Mouse (Mus musculus) ES-Bruce4 (cell line): Measurements from ENCODE around the gene Ppara. TPM values are rescaled to one million over a fixed set of nuclear protein-coding genes. Genes with fewer than 3 reads are reported as not detected.

Experiments
- H3K27ac ChIP-seq: 2 replicates; pipeline ENCODE4 v1.5.1; 2012; ENCODE audit warnings: low read length, inconsistent platforms; ENCODE audit not compliant: insufficient read depth
- H3K27me3 ChIP-seq: 2 replicates; pipeline ENCODE4 v1.6.1; 2012; ENCODE audit warnings: mild to moderate bottlenecking, low read length, inconsistent platforms; ENCODE audit not compliant: control insufficient read depth, poor library complexity, insufficient read depth, severe bottlenecking
- H3K36me3 ChIP-seq: 2 replicates; pipeline ENCODE4 v1.6.1; 2012; ENCODE audit warnings: inconsistent platforms, mild to moderate bottlenecking, low read length, moderate library complexity; ENCODE audit not compliant: control insufficient read depth, poor library complexity, insufficient read depth, severe bottlenecking
- H3K4me1 ChIP-seq: one replicate; pipeline ENCODE4 v1.8.1; 2011; ENCODE audit warnings: low read length; ENCODE audit not compliant: control insufficient read depth, insufficient read depth
- H3K4me3 ChIP-seq: 2 replicates; pipeline ENCODE4 v1.5.1; 2011; ENCODE audit warnings: low read depth, mild to moderate bottlenecking, low read length
- H3K9ac ChIP-seq: 2 replicates; pipeline ENCODE4 v1.6.1; 2012; ENCODE audit warnings: low read depth, mild to moderate bottlenecking, inconsistent platforms; ENCODE audit not compliant: poor library complexity, severe bottlenecking
- H3K9me3 ChIP-seq: replicated peaks from 2 replicates; pipeline ENCODE4 v1.6.1; 2012; ENCODE audit warnings: mild to moderate bottlenecking, low read length, inconsistent platforms; ENCODE audit not compliant: control insufficient read depth, poor library complexity, insufficient read depth, severe bottlenecking
- CTCF ChIP-seq: IDR thresholded peaks from one replicate; pipeline ENCODE4 v1.8.1; 2011; ENCODE audit warnings: low read depth, low read length
- EP300 ChIP-seq: IDR thresholded peaks from 2 replicates; pipeline ENCODE4 v1.6.1; 2011; ENCODE audit warnings: low read depth, low read length; ENCODE audit not compliant: insufficient read depth
- POLR2A ChIP-seq: IDR thresholded peaks from one replicate; pipeline ENCODE4 v1.8.1; 2011; ENCODE audit warnings: low read length; ENCODE audit not compliant: insufficient read depth
- polyA plus RNA-seq: library from polyadenylated mRNA; stranded (reverse); fragments of >200 nt; gene quantifications from 2 replicates; pipeline ENCODE4 v1.2.4, GENCODE M21; 2011; ENCODE audit warnings: low read depth; ENCODE audit not compliant: missing spikeins, insufficient read depth, insufficient read length

Gene Ppara
- polyA plus RNA-seq, 1 experiment, result 0.28 TPM

DNA sequence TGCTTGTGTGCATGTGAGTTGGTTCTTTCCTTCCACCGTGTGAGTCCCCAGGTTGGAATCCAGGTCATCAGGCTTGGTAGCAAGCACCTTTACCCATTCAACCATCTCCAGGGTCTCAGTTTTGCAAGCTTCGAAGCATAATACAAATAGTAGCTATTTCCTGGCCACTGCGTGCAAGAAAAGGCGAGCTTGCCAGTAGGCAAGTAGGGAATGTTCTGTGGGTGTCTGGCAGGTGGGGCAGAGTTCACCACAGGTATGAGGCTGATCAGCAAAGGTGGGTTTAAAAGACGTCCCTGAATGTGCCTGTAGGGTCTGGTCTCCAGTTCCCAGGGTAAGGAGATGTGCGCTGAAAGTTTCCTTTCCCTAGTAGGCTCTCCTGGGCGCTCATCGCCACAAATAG is 635 bp upstream of the Ppara start:
- Histone ChIP-seq H3K36me3 (no peaks in the 10 kb centered on the region), H3K4me1 (no peaks in the 10 kb centered on the region), H3K9me3 (no peaks in the 10 kb centered on the region), H3K27me3 (no peaks in the 10 kb centered on the region), H3K4me3 (no peak overlapping the region), H3K27ac (no peak overlapping the region), H3K9ac (no peak overlapping the region)
- TF ChIP-seq POLR2A (no peak), EP300 (no peak), CTCF (no peak)

DNA sequence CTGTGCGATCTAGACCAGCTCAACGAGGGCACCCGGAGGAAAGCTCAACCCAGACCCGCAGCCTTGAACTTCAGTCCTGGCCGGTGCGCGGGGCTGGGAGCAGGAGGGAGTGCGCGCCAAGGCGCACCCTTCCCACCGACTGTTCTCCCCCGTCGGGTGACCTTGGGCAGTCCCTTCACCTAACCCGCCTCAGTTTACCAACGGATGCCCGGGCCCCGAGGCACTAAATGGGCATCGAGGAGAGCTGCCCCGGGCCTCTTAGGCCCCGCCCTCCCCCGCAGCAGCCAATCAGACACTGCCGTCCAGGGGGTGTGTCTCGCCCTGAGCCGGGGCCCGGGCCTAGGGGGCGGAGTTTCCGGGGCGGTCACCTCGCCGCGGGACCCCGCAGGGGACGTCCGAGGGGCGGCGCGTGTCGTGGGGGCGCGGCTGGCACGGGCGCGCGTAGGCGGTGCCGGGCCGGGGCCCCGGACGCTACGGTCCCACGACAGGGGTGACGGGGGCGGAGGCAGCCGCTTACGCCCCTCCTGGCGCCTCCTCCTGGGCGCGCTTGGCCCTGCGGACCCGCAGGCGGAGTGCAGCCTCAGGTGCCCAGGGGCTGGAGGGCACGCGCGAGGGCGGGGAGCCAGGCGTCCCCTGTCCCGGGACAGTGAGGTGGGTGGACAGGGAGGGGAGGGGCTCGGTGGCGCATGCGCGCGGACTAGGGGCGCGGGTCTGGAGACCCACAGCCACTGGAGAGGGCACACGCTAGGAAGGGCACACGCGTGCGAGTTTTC is 466 bp downstream of the Ppara start:
- no peaks in the 10 kb centered on the region for H3K9me3 ChIP-seq
- no peaks in the 10 kb centered on the region for H3K36me3 ChIP-seq
- TF ChIP-seq CTCF (no peak), POLR2A (no peak), EP300 (no peak)
- H3K27me3 ChIP-seq, result no peaks in the 10 kb centered on the region
- H3K9ac ChIP-seq, result peak overlapping the region; percentile 57
- H3K27ac ChIP-seq, result no peak overlapping the region
- no peaks in the 10 kb centered on the region for H3K4me1 ChIP-seq
- peak overlapping the region; percentile 70 for H3K4me3 ChIP-seq

DNA sequence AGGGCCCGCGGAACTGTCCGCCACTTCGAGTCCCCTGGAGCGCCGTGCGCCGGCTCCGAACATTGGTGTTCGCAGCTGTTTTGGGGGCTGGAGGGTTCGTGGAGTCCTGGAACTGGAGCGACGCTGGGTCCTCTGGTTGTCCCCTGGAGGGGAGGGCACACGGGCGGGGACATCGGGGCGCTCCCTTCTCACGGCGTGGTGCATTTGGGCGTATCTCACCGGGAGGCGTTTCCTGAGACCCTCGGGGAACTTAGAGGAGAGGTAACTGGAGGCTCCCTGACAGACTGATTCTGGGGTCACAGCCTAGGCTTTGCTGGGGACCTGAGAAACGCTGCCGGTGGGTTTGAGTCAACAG is 1.0 kb downstream of the Ppara start:
- no peaks in the 10 kb centered on the region for H3K36me3 ChIP-seq
- TF ChIP-seq EP300 (no peak), CTCF (no peak), POLR2A (no peak)
- no peaks in the 10 kb centered on the region for H3K4me1 ChIP-seq
- no peaks in the 10 kb centered on the region for H3K27me3 ChIP-seq
- H3K9me3 ChIP-seq, result no peaks in the 10 kb centered on the region
- H3K27ac ChIP-seq, result no peak overlapping the region
- peak overlapping the region; percentile 57 for H3K9ac ChIP-seq
- peak overlapping the region; percentile 70 for H3K4me3 ChIP-seq

DNA sequence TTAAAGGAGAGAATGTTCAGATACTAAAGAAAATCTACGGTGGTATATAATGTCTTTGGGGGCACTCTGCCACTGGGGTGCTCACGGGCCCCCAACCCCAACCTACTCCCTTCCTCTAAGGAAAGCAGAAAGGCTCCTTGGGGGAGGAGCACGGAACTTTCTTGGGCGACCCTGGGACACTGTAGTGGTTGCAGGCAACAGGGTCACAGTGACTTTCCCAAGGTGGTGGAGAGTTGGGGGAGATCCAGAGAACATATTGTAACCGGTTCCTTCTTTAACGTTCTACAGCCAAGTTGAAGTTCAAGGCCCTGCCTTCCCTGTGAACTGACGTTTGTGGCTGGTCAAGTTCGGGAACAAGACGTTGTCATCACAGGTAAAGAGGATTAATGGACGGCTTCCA is 1.7 kb downstream of the Ppara start:
- H3K36me3 ChIP-seq, result no peaks in the 10 kb centered on the region
- H3K4me1 ChIP-seq, result no peaks in the 10 kb centered on the region
- no peak overlapping the region for H3K9ac ChIP-seq
- no peak for TF ChIP-seq CTCF
- no peak overlapping the region for H3K4me3 ChIP-seq
- no peak overlapping the region for H3K27ac ChIP-seq
- no peaks in the 10 kb centered on the region for H3K27me3 ChIP-seq
- H3K9me3 ChIP-seq, result no peaks in the 10 kb centered on the region

DNA sequence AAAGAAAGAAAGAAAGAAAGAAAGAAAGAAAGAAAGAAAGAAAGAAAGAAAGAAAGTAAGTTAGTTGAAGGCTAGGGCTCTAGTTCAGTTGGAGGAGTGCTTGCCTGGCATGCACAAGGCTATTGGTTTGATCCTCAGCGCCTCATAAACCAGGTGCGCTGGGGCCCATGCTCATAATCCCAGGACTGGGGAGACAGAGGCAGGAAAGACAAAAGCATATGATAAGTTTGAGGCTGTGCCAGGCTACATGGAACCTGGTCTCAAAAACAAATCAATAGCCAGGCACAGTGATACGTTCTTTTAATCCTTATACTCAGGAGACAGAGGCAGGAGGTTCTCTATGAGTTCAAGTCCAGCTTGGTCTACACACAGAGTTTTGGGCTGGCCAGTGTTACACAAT is 3.6 kb downstream of the Ppara start:
- Histone ChIP-seq H3K27me3 (no peaks in the 10 kb centered on the region), H3K9ac (no peak overlapping the region)
- TF ChIP-seq CTCF (no peak), EP300 (no peak), POLR2A (no peak)

DNA sequence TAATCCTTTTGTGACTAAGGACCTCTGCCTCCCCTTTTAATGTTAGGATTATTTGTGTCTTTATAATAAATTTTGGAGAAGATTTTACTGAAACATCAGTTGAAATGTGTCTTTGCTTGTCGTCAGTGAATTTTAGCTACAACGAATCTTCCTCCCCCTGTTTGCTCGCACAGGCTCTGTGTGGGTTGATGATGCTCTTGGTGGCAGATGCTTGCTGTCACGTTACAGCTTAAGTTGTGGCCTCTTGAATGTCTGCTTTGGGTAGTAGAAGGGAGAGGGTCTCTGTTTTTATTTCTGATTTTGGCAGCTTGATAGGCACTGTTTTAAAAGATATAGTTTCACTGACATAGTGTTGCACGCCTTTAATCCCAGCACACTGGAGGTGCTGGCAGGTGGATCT is 4.2 kb downstream of the Ppara start:
- no peaks in the 10 kb centered on the region for H3K9me3 ChIP-seq
- H3K27ac ChIP-seq, result no peak overlapping the region
- H3K9ac ChIP-seq, result no peak overlapping the region
- H3K4me1 ChIP-seq, result no peaks in the 10 kb centered on the region
- no peaks in the 10 kb centered on the region for H3K27me3 ChIP-seq
- H3K36me3 ChIP-seq, result no peaks in the 10 kb centered on the region
- TF ChIP-seq CTCF (no peak), POLR2A (no peak), EP300 (no peak)
- H3K4me3 ChIP-seq, result no peak overlapping the region

More for the DNA sequence above, 3.6 kb downstream of the Ppara start:
- Histone ChIP-seq H3K9me3 (no peaks in the 10 kb centered on the region), H3K4me1 (no peaks in the 10 kb centered on the region), H3K4me3 (no peak overlapping the region), H3K27ac (no peak overlapping the region), H3K36me3 (no peaks in the 10 kb centered on the region)
